Mouse (Mus musculus) lung, postnatal 4 days (tissue): ENCODE measurements around the gene Neb.

Experiments
- DNase-seq, 2 experiments: peaks; one replicate each; pipeline ENCODE4 v3.0.0; 2021

Gene Neb

GRCm38 (mm10) chr2:52372480-52372879, 5.8 kb downstream of the Neb start:
- DNase-seq, result peak; percentile 44 to 75

GRCm38 (mm10) chr2:52372080-52372479, 6.2 kb downstream of the Neb start:
- DNase-seq, result no peak

GRCm38 (mm10) chr2:52371066-52371465, 7.2 kb downstream of the Neb start:
- DNase-seq, result peak; percentile 51 to 55

- DNase-seq, result no peak
These were observed 8.7 kb downstream of the Neb start for GRCm38 (mm10) chr2:52369622-52370021.

- DNase-seq, result peak in 1 of 2 experiments; percentile 2
These were observed 10.6 kb downstream of the Neb start for GRCm38 (mm10) chr2:52367665-52368064.

GRCm38 (mm10) chr2:52367248-52367647, 11.0 kb downstream of the Neb start:
- DNase-seq, result no peak

- DNase-seq, result no peak
These were observed 17.2 kb downstream of the Neb start for GRCm38 (mm10) chr2:52361086-52361485.

- DNase-seq, result no peak
These were observed 18.6 kb downstream of the Neb start for GRCm38 (mm10) chr2:52359722-52360121.

GRCm38 (mm10) chr2:52358156-52358555, 20.1 kb downstream of the Neb start:
- DNase-seq, result no peak

- DNase-seq, result no peak
These were observed 27.2 kb downstream of the Neb start for GRCm38 (mm10) chr2:52351029-52351428.

- no peak for DNase-seq
These were observed 37.3 kb downstream of the Neb start for GRCm38 (mm10) chr2:52340990-52341389.

GRCm38 (mm10) chr2:52335556-52335955, 42.7 kb downstream of the Neb start:
- no peak for DNase-seq

GRCm38 (mm10) chr2:52335087-52335486, 43.2 kb downstream of the Neb start:
- no peak for DNase-seq

GRCm38 (mm10) chr2:52333535-52333934, 44.7 kb downstream of the Neb start:
- no peak for DNase-seq

GRCm38 (mm10) chr2:52331761-52332160, 46.5 kb downstream of the Neb start:
- DNase-seq, result no peak

- DNase-seq, result no peak
These were observed 50.9 kb downstream of the Neb start for GRCm38 (mm10) chr2:52327244-52327815.

- no peak for DNase-seq
These were observed 56.4 kb downstream of the Neb start for GRCm38 (mm10) chr2:52321866-52322265.

- DNase-seq, result no peak
These were observed 58.1 kb downstream of the Neb start for GRCm38 (mm10) chr2:52320175-52320574.

- no peak for DNase-seq
These were observed 59.2 kb downstream of the Neb start for GRCm38 (mm10) chr2:52319020-52319567.

GRCm38 (mm10) chr2:52317471-52317870, 60.8 kb downstream of the Neb start:
- DNase-seq, result no peak

GRCm38 (mm10) chr2:52315737-52316136, 62.5 kb downstream of the Neb start:
- no peak for DNase-seq

- DNase-seq, result no peak
These were observed 63.1 kb downstream of the Neb start for GRCm38 (mm10) chr2:52314922-52315730.

GRCm38 (mm10) chr2:52310757-52311156, 67.5 kb downstream of the Neb start:
- DNase-seq, result no peak

GRCm38 (mm10) chr2:52306635-52307034, 71.6 kb downstream of the Neb start:
- no peak for DNase-seq
